Mouse (Mus musculus): ENCODE results near the gene Gfral.

Gfral gene

GRCm38 (mm10) chr9:76122888-76123287 is 90.6 kb downstream of the Gfral start:
- DNase-seq = peak; percentile 35 to 58
